Mouse (Mus musculus): ENCODE data around the gene Tmem239. TPM values are rescaled to one million over a fixed set of nuclear protein-coding genes. Genes with fewer than 3 reads are reported as not detected.

Tmem239 gene
- polyA plus RNA-seq, 1 experiment from 2014 or later = 0.11 TPM

DNA sequence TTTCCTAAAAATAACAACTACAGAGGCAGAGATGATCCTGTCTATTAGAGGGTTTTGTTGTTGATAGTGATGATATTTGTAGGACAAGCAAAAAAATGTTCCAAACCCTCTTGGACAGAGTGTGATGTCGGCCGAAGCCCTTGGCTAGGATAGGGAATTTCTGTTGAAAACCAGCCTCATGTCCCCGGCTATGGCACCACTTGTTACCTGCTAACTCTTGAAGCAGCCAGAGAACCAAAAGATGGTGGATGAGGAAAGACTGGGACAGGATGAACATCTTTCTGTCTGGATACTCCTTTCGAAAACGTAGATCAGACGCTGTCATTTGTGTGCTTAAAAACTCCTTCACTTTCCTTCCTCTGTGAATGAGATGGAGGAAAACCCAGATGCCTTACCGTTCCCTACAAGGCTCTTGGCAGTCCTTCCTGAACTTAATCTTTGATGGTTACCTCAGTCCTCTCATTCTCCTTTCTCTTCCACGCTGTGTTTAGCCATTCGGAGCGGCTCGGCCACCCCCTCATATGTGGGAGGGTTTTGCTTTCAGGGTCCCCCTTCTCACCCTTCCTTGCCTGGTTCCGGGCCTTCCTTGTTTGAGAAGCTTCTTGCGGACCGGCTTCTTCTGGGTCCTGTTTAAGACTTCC lies 44.9 kb downstream of the Tmem239 start:
- DNase-seq (ENCODE audit: low spot score) (no peak), ATAC-seq (ENCODE audit: insufficient number of reproducible peaks, low FRiP score, low TSS enrichment, low read depth) (no peak)
- Histone ChIP-seq H3K27ac (replicated peaks; ENCODE audit: low read depth, low read length) (no peak overlapping the region), H3K27me3 (ENCODE audit: control insufficient read depth, insufficient read depth, low read length) (no peaks in the 10 kb centered on the region), H3K4me3 (ENCODE audit: low read depth, low read length) (peak overlapping the region; percentile 88), H3K36me3 (ENCODE audit: control insufficient read depth, insufficient read depth, low read length) (no peaks in the 10 kb centered on the region), H3K9me3 (ENCODE audit: control insufficient read depth, low read length) (no peaks in the 10 kb centered on the region), H3K4me2 (ENCODE audit: low read depth, severe bottlenecking) (peak overlapping the region; percentile 74), H3K4me1 (ENCODE audit: control insufficient read depth, insufficient read depth, low read length) (peaks cover 8% of the 10 kb centered on the region), H3K9ac (ENCODE audit: low read length) (peak overlapping the region; percentile 84)
- WGBS = 74% methylated on average over 14 of the region's 14 CpGs

DNA sequence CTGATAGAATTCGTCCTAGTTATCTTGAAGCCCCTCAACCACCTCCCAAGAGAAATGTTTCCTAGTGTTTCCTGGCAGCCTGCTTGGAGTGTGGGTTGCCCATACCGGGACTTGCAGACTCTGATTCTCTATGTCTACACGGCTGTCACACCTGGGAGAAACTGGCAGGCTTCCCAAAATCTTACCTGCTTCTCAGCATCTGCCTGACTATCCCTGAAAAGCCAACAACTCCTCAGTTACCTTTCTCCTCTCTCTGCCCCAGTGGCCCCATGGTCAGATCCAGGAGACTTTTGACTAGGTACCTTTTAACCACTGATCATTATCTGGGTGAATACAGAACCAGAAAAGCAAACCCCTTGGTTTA lies 45.4 kb downstream of the Tmem239 start:
- DNase-seq (ENCODE audit: low spot score) = no peak
- no peak overlapping the region for H3K4me3 ChIP-seq (ENCODE audit: low read depth, low read length)
- no peaks in the 10 kb centered on the region for H3K27me3 ChIP-seq (ENCODE audit: control insufficient read depth, insufficient read depth, low read length)

DNA sequence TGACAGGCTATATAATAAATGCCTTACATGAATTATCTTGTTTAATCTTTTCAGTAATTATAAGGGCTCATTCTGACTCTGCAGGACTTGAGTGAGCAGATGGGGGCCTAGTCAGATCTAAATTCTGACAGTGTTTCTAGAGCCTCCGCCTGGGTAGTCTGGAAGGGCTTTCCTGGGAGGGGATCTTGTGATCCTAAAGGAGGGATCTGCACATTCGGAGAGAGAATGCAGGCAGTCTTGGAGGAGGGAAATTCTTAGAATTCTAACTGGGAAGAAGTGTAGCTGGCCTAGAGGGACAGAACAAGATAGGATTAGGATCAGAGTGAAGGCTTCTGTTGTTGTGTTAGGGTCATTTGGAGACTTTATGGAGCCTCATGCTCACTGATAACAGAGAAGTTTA lies 46.0 kb downstream of the Tmem239 start:
- DNase-seq (ENCODE audit: low spot score) (no peak), ATAC-seq (ENCODE audit: insufficient number of reproducible peaks, low FRiP score, low TSS enrichment, low read depth) (no peak)
- Histone ChIP-seq H3K4me3 (ENCODE audit: low read depth, low read length) (no peak overlapping the region), H3K9me3 (ENCODE audit: control insufficient read depth, low read length) (no peaks in the 10 kb centered on the region), H3K27ac (replicated peaks; ENCODE audit: low read depth, low read length) (no peak overlapping the region), H3K4me2 (ENCODE audit: low read depth, severe bottlenecking) (no peak overlapping the region), H3K36me3 (ENCODE audit: control insufficient read depth, insufficient read depth, low read length) (no peaks in the 10 kb centered on the region), H3K9ac (ENCODE audit: low read length) (no peak overlapping the region), H3K4me1 (ENCODE audit: control insufficient read depth, insufficient read depth, low read length) (peaks cover 8% of the 10 kb centered on the region), H3K27me3 (ENCODE audit: control insufficient read depth, insufficient read depth, low read length) (no peaks in the 10 kb centered on the region)
- WGBS = 55% methylated on average over 2 of the region's 2 CpGs

More for the DNA sequence above, 45.4 kb downstream of the Tmem239 start:
- Histone ChIP-seq H3K4me1 (ENCODE audit: control insufficient read depth, insufficient read depth, low read length) (peaks cover 8% of the 10 kb centered on the region), H3K27ac (replicated peaks; ENCODE audit: low read depth, low read length) (no peak overlapping the region), H3K9ac (ENCODE audit: low read length) (no peak overlapping the region), H3K4me2 (ENCODE audit: low read depth, severe bottlenecking) (no peak overlapping the region), H3K36me3 (ENCODE audit: control insufficient read depth, insufficient read depth, low read length) (no peaks in the 10 kb centered on the region), H3K9me3 (ENCODE audit: control insufficient read depth, low read length) (no peaks in the 10 kb centered on the region)
- WGBS = 79% methylated on average over 3 of the region's 3 CpGs
- no peak for ATAC-seq (ENCODE audit: insufficient number of reproducible peaks, low FRiP score, low TSS enrichment, low read depth)

DNA sequence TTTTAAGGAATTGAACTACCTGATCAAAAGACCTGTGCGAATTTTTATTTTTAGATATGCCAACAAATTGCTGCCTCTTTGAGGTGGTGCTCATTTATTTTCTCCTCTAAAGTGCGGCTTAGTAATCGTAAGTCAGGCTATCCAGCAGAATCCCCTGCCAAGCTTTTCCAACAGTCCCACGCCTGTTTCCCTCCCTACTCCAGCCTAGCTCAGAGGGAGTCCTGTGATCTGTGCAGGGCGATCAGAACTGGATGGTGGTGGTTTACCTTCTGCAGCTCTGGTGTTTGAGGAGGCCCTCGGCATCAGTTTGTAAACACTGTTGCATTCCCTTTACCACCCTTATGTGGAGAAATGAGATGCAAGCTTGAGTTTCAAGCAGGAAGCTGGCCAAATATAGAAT lies 47.1 kb downstream of the Tmem239 start:
- Histone ChIP-seq H3K4me3 (ENCODE audit: low read depth, low read length) (no peak overlapping the region), H3K4me2 (ENCODE audit: low read depth, severe bottlenecking) (no peak overlapping the region), H3K27me3 (ENCODE audit: control insufficient read depth, insufficient read depth, low read length) (no peaks in the 10 kb centered on the region), H3K9ac (ENCODE audit: low read length) (no peak overlapping the region), H3K27ac (replicated peaks; ENCODE audit: low read depth, low read length) (no peak overlapping the region), H3K36me3 (ENCODE audit: control insufficient read depth, insufficient read depth, low read length) (no peaks in the 10 kb centered on the region), H3K9me3 (ENCODE audit: control insufficient read depth, low read length) (no peaks in the 10 kb centered on the region), H3K4me1 (ENCODE audit: control insufficient read depth, insufficient read depth, low read length) (peaks cover 8% of the 10 kb centered on the region)
- WGBS = 66% methylated on average over 6 of the region's 6 CpGs
- ATAC-seq (ENCODE audit: insufficient number of reproducible peaks, low FRiP score, low TSS enrichment, low read depth) (no peak), DNase-seq (ENCODE audit: low spot score) (no peak)

DNA sequence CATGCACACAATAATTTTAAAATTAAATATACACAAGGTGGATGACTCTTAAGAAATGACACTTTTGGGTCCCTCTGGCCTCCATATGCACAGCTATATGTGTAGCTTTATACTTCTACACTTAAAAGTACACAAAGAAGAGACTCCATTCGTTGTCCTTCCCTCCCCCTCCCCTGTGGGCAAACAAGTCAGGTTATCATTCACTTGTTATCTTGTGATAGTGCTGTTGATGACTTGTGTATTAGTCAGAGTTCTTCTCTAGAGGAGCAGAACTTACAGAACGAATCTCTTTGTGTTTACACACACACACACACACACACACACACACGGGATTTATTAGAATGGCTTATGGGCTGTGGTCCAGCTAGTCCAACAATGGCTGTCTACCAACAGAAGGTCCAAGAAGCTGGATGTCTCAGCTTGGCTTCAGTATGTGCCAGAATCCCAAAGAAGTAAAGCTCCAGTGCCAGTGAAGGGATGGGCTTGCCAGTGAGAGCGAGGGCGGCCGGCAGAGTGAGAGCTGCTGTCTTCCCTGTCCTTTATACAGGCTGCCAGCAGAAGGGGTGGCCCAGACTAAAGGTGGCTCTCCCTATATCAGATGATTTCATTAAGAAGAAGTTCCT lies 48.6 kb downstream of the Tmem239 start:
- WGBS = 88% methylated on average over 6 of the region's 6 CpGs
- DNase-seq (ENCODE audit: low spot score) (no peak), ATAC-seq (ENCODE audit: insufficient number of reproducible peaks, low FRiP score, low TSS enrichment, low read depth) (no peak)
- Histone ChIP-seq H3K9ac (ENCODE audit: low read length) (no peak overlapping the region), H3K4me2 (ENCODE audit: low read depth, severe bottlenecking) (no peak overlapping the region), H3K27ac (replicated peaks; ENCODE audit: low read depth, low read length) (no peak overlapping the region), H3K36me3 (ENCODE audit: control insufficient read depth, insufficient read depth, low read length) (no peaks in the 10 kb centered on the region), H3K27me3 (ENCODE audit: control insufficient read depth, insufficient read depth, low read length) (no peaks in the 10 kb centered on the region), H3K9me3 (ENCODE audit: control insufficient read depth, low read length) (no peaks in the 10 kb centered on the region), H3K4me1 (ENCODE audit: control insufficient read depth, insufficient read depth, low read length) (peaks cover 8% of the 10 kb centered on the region), H3K4me3 (ENCODE audit: low read depth, low read length) (no peak overlapping the region)

Other genes starting within 250 kb of the Tmem239 start
- gene Snrpb, start 227.1 kb upstream of the Tmem239 start, polyA plus RNA-seq (2014; fragmentation: Nextera tagmentation; extraction: Ambion mirVana) = 844 and 891 TPM in 2 replicates
- gene Tmc2, start 211.3 kb upstream of the Tmem239 start, polyA plus RNA-seq (2014; fragmentation: Nextera tagmentation; extraction: Ambion mirVana) = not detected in 2 replicates
- 383 and 407 TPM in 2 replicates for gene Nop56, start 132.0 kb upstream of the Tmem239 start, polyA plus RNA-seq (2014; fragmentation: Nextera tagmentation; extraction: Ambion mirVana)
- gene Idh3b, start 121.9 kb upstream of the Tmem239 start, polyA plus RNA-seq (2014; fragmentation: Nextera tagmentation; extraction: Ambion mirVana) = 145 and 148 TPM in 2 replicates
- gene Ebf4, start 111.3 kb upstream of the Tmem239 start, polyA plus RNA-seq (2014; fragmentation: Nextera tagmentation; extraction: Ambion mirVana) = 1.8 and 2.1 TPM in 2 replicates
- gene Cpxm1, start 8.9 kb upstream of the Tmem239 start, polyA plus RNA-seq (2014; fragmentation: Nextera tagmentation; extraction: Ambion mirVana) = 62.3 and 64.2 TPM in 2 replicates
- gene Gm28372, start 1.2 kb upstream of the Tmem239 start, polyA plus RNA-seq (2014; fragmentation: Nextera tagmentation; extraction: Ambion mirVana) = not detected in 2 replicates
- not detected in 2 replicates for gene 1700020A23Rik, start 1.2 kb upstream of the Tmem239 start, polyA plus RNA-seq (2014; fragmentation: Nextera tagmentation; extraction: Ambion mirVana)
- 79.8 and 89.2 TPM in 2 replicates for gene Vps16, start 17.9 kb downstream of the Tmem239 start, polyA plus RNA-seq (2014; fragmentation: Nextera tagmentation; extraction: Ambion mirVana)
- gene Pced1a, start 18.2 kb downstream of the Tmem239 start, polyA plus RNA-seq (2014; fragmentation: Nextera tagmentation; extraction: Ambion mirVana) = 10.9 and 11.4 TPM in 2 replicates
- 88.6 and 98.5 TPM in 2 replicates for gene Ptpra, start 43.8 kb downstream of the Tmem239 start, polyA plus RNA-seq (2014; fragmentation: Nextera tagmentation; extraction: Ambion mirVana)
- gene Mrps26, start 157.3 kb downstream of the Tmem239 start, polyA plus RNA-seq (2014; fragmentation: Nextera tagmentation; extraction: Ambion mirVana) = 80.2 and 90.2 TPM in 2 replicates
- gene Oxt, start 169.7 kb downstream of the Tmem239 start, polyA plus RNA-seq (2014; fragmentation: Nextera tagmentation; extraction: Ambion mirVana) = not detected in 2 replicates
- gene Avp, start 176.1 kb downstream of the Tmem239 start, polyA plus RNA-seq (2014; fragmentation: Nextera tagmentation; extraction: Ambion mirVana) = not detected in 2 replicates
- 23.4 and 24.9 TPM in 2 replicates for gene Fastkd5, start 223.5 kb downstream of the Tmem239 start, polyA plus RNA-seq (2014; fragmentation: Nextera tagmentation; extraction: Ambion mirVana)
- 16.6 and 21.1 TPM in 2 replicates for gene Ubox5, start 223.6 kb downstream of the Tmem239 start, polyA plus RNA-seq (2014; fragmentation: Nextera tagmentation; extraction: Ambion mirVana)
- 0.88 and 1.1 TPM in 2 replicates for gene Lzts3, start 236.3 kb downstream of the Tmem239 start, polyA plus RNA-seq (2014; fragmentation: Nextera tagmentation; extraction: Ambion mirVana)